Comparison of ENCODE assay signal across 11 mouse cellular contexts in the genomic region with DNA sequence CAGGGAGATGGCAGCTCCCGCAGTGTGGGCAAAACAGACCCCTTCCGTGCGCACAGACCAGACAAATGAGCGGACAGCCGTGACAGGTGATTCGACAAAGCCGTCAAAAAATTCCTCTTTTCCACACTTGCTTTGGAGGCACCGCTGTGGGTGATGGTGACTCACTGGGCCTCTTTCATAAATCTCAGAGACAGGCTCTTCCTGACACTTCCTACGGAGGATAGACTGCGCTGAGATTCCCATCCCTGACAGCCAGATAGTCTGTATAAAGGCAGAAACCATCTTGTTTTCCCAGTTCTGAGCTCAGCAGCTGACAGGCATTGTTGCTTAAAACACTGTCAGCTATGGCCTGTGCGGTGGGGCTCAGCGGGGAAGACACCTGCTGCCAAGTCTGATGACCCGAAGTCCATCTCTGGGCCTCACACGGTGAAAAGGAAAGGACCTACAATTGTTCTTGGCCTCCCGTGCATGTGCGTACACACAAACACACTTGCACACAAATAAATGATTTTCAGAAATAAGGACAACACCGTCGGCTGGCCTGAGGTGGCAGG. TPM values are rescaled to one million over a fixed set of nuclear protein-coding genes. Genes with fewer than 3 reads are reported as not detected.
DNase-seq lines count a peak whose midpoint lies in the region; ATAC-seq and TF ChIP-seq lines count a peak whose summit lies in the region.
"Had no signal": no experiment of that assay in that cellular context is flagged by ENCODE, and none has a peak within 500 bp of the region (broad histone marks: within the 10 kb centered on the region; RNA-seq: fewer than 3 reads in every experiment).

No protein-coding gene starts in this region.

- TF ChIP-seq CTCF in intestine, postnatal 0 days (IDR thresholded peaks at IDR 0.05; ENCODE audit: low read depth) = no peak
- TF ChIP-seq CTCF in thymus, adult 2 months (IDR thresholded peaks at IDR 0.05; ENCODE audit: borderline replicate concordance, control insufficient read depth, extremely low read depth, insufficient read depth, low read length, poor library complexity) = no peak

- peak overlapping the region; percentile 50; the same call in 1 of the 2 replicates for H3K4me2 ChIP-seq in intestine, embryonic 14.5 days (ENCODE audit: low read length)
- H3K4me2 ChIP-seq in intestine, postnatal 0 days (replicated peaks; ENCODE audit: low read depth) = no peak overlapping the region
- H3K4me2 ChIP-seq in forebrain, embryonic 14.5 days (ENCODE audit: low read length) = peak overlapping the region; percentile 48
- H3K4me2 ChIP-seq in midbrain, embryonic 12.5 days (replicated peaks) = peak overlapping the region; percentile 54

- H3K4me1 ChIP-seq in intestine, embryonic 14.5 days (replicated peaks; ENCODE audit: control insufficient read depth, insufficient read depth, low read length) = peaks cover 8% of the 10 kb centered on the region
- no peaks in the 10 kb centered on the region; the same call in 1 of the 2 replicates for H3K4me1 ChIP-seq in intestine, postnatal 0 days (replicated peaks; ENCODE audit: control insufficient read depth, insufficient read depth, low read length)
- H3K4me1 ChIP-seq in forebrain, embryonic 14.5 days (ENCODE audit: control insufficient read depth, insufficient read depth, low read length) = peaks cover 25% of the 10 kb centered on the region
- peaks cover 48% of the 10 kb centered on the region for H3K4me1 ChIP-seq in midbrain, embryonic 12.5 days
- H3K4me1 ChIP-seq in thymus, adult 2 months (replicated peaks; ENCODE audit: control insufficient read depth, insufficient read depth, low read length) = no peaks in the 10 kb centered on the region

- no peak for TF ChIP-seq POLR2A in thymus, adult 2 months (IDR thresholded peaks at IDR 0.05; ENCODE audit: control insufficient read depth, extremely low read depth, insufficient read depth, low read length, poor library complexity)

- ATAC-seq in intestine, embryonic 14.5 days (replicated peaks; ENCODE audit: low FRiP score, low TSS enrichment, low read depth) = no peak
- ATAC-seq in intestine, postnatal 0 days = no peak
- no peak for ATAC-seq in forebrain, embryonic 14.5 days
- ATAC-seq in midbrain, embryonic 12.5 days (ENCODE audit: low FRiP score, low read depth) = peak; percentile 56; the same call in 1 of the 2 replicates

- H3K27ac ChIP-seq in intestine, embryonic 14.5 days (ENCODE audit: low read depth) = no peak overlapping the region
- no peak overlapping the region for H3K27ac ChIP-seq in intestine, postnatal 0 days (ENCODE audit: low read depth, low read length)
- peak overlapping the region; percentile 10; the same call in 1 of the 2 replicates for H3K27ac ChIP-seq in forebrain, embryonic 14.5 days (ENCODE audit: low read depth, low read length)
- H3K27ac ChIP-seq in midbrain, embryonic 12.5 days (replicated peaks) = no peak overlapping the region
- H3K27ac ChIP-seq in thymus, adult 2 months (ENCODE audit: control insufficient read depth, insufficient read depth, low read length) = no peak overlapping the region
- H3K27ac ChIP-seq: liver, embryonic 14.5 days; stomach, postnatal 0 days had no signal

- WGBS in intestine, embryonic 14.5 days = 45% methylated on average over 18 of the region's 18 CpGs
- 70% methylated on average over 18 of the region's 18 CpGs for WGBS in intestine, postnatal 0 days
- 37% methylated on average over 18 of the region's 18 CpGs for WGBS in forebrain, embryonic 14.5 days
- 35% methylated on average over 18 of the region's 18 CpGs for WGBS in midbrain, embryonic 12.5 days
- 97% methylated on average over 18 of the region's 18 CpGs for WGBS in thymus, adult 2 months

- no peak for DNase-seq in intestine, embryonic 14.5 days (ENCODE audit: low spot score)
- peak; percentile 70 for DNase-seq in cerebellum, adult 9-10 months
- DNase-seq in forebrain, embryonic 14.5 days (ENCODE audit: low spot score) = peak; percentile 17
- DNase-seq in spleen, postnatal 10 days (ENCODE audit: low spot score in 2 of 2) = no peak
- DNase-seq in thymus, adult 2 months = no peak
- no peak for DNase-seq in adipocyte (ENCODE audit: low spot score)

- H3K36me3 ChIP-seq in intestine, embryonic 14.5 days (ENCODE audit: control insufficient read depth, insufficient read depth, low read length) = no peaks in the 10 kb centered on the region
- H3K36me3 ChIP-seq in intestine, postnatal 0 days (ENCODE audit: control insufficient read depth, insufficient read depth) = no peaks in the 10 kb centered on the region
- H3K36me3 ChIP-seq in forebrain, embryonic 14.5 days (ENCODE audit: control insufficient read depth, insufficient read depth, low read length) = no peaks in the 10 kb centered on the region
- H3K36me3 ChIP-seq in midbrain, embryonic 12.5 days = no peaks in the 10 kb centered on the region
- no peaks in the 10 kb centered on the region for H3K36me3 ChIP-seq in thymus, adult 2 months (ENCODE audit: control insufficient read depth, insufficient read depth, low read length)

- H3K9ac ChIP-seq in intestine, embryonic 14.5 days (ENCODE audit: low read length) = no peak overlapping the region
- no peak overlapping the region for H3K9ac ChIP-seq in intestine, postnatal 0 days (ENCODE audit: low read depth, low read length)
- H3K9ac ChIP-seq in forebrain, embryonic 14.5 days (ENCODE audit: low read length) = peak overlapping the region; percentile 18; the same call in 1 of the 2 replicates
- H3K9ac ChIP-seq in midbrain, embryonic 12.5 days (replicated peaks) = no peak overlapping the region
- H3K9ac ChIP-seq: liver, embryonic 14.5 days had no signal

- no peaks in the 10 kb centered on the region for H3K27me3 ChIP-seq in intestine, embryonic 14.5 days (replicated peaks; ENCODE audit: control insufficient read depth, insufficient read depth, low read length)
- H3K27me3 ChIP-seq in intestine, postnatal 0 days (replicated peaks; ENCODE audit: control insufficient read depth, insufficient read depth, low read length) = no peaks in the 10 kb centered on the region
- no peaks in the 10 kb centered on the region for H3K27me3 ChIP-seq in forebrain, embryonic 14.5 days (replicated peaks; ENCODE audit: control insufficient read depth, insufficient read depth, low read length)
- H3K27me3 ChIP-seq in midbrain, embryonic 12.5 days = peaks cover 36% of the 10 kb centered on the region
- no peaks in the 10 kb centered on the region for H3K27me3 ChIP-seq in thymus, adult 2 months (ENCODE audit: control insufficient read depth, insufficient read depth, low read length)

- H3K4me3 ChIP-seq in intestine, embryonic 14.5 days (ENCODE audit: low read depth, low read length) = no peak overlapping the region
- H3K4me3 ChIP-seq in intestine, postnatal 0 days (ENCODE audit: low read depth, low read length) = no peak overlapping the region
- no peak overlapping the region for H3K4me3 ChIP-seq in forebrain, embryonic 14.5 days (ENCODE audit: low read depth, low read length)
- H3K4me3 ChIP-seq in midbrain, embryonic 12.5 days = no peak overlapping the region
- no peak overlapping the region for H3K4me3 ChIP-seq in thymus, adult 2 months (ENCODE audit: control insufficient read depth, insufficient read depth, low read length)
- H3K4me3 ChIP-seq: erythroblast, embryonic 14.5 days had no signal

- no peaks in the 10 kb centered on the region for H3K9me3 ChIP-seq in intestine, embryonic 14.5 days (ENCODE audit: control insufficient read depth, low read length)
- no peaks in the 10 kb centered on the region for H3K9me3 ChIP-seq in intestine, postnatal 0 days (ENCODE audit: control insufficient read depth)
- H3K9me3 ChIP-seq in forebrain, embryonic 14.5 days (replicated peaks; ENCODE audit: control insufficient read depth, low read length) = no peaks in the 10 kb centered on the region
- no peaks in the 10 kb centered on the region for H3K9me3 ChIP-seq in midbrain, embryonic 12.5 days

RNA-seq across cellular contexts. Expression of a gene that starts 43.4 kb away (rescaled TPM):
- 2.2 and 3.6 TPM in 2 replicates for polyA plus RNA-seq in intestine, embryonic 14.5 days (2014; fragmentation: Nextera tagmentation; extraction: Ambion mirVana)
- polyA plus RNA-seq in intestine, postnatal 0 days (2015; fragmentation: Nextera tagmentation; extraction: Ambion mirVana) = 1.7 TPM in 2 replicates
- 1.5 and 1.9 TPM in 2 replicates for polyA plus RNA-seq in forebrain, embryonic 14.5 days (2014; fragmentation: Nextera tagmentation; extraction: Ambion mirVana)
- polyA plus RNA-seq in midbrain, embryonic 12.5 days (2016; fragmentation: Nextera tagmentation; extraction: Ambion mirVana) = 5.4 and 6.5 TPM in 2 replicates
- 4.4 and 5.5 TPM in 2 replicates for polyA plus RNA-seq in thymus, adult 2 months (2012; rRNA removed)

Comparison
In these comparisons a context has a peak if more than half of its experiments do, and no peak if none do; other contexts are left out.
1. DNase-seq: peak in cerebellum, adult 9-10 months (single experiment) and forebrain, embryonic 14.5 days (single experiment); none in intestine, embryonic 14.5 days (single experiment), spleen, postnatal 10 days (0 of 2), thymus, adult 2 months (single experiment) and adipocyte (single experiment).